28 mouse cellular contexts compared by ENCODE assay signal in genomic region chr11:3981536-3981935, GRCm38 (mm10). TPM values are rescaled to one million over a fixed set of nuclear protein-coding genes. Genes with fewer than 3 reads are reported as not detected.
A peak's percentile ranks its signal among the peaks of the same experiment; 100 is the strongest.
DNase-seq lines count a peak whose midpoint lies in the region; ATAC-seq and TF ChIP-seq lines count a peak whose summit lies in the region.
"Had no signal": no experiment of that assay in that cellular context is flagged by ENCODE, and none has a peak within 500 bp of the region (broad histone marks: within the 10 kb centered on the region; RNA-seq: fewer than 3 reads in every experiment).

No protein-coding gene starts in this region.

- no peak overlapping the region for H3K9ac ChIP-seq in heart, postnatal 0 days (replicated peaks; ENCODE audit: low read depth, low read length)
- H3K9ac ChIP-seq in midbrain, embryonic 11.5 days (ENCODE audit: low read length): no peak overlapping the region
- H3K9ac ChIP-seq in intestine, postnatal 0 days (ENCODE audit: low read depth, low read length): no peak overlapping the region
- H3K9ac ChIP-seq: hindbrain, embryonic 15.5 days; neural tube, embryonic 15.5 days had no signal

- peaks cover 39% of the 10 kb centered on the region for H3K36me3 ChIP-seq in heart, postnatal 0 days (replicated peaks; ENCODE audit: control insufficient read depth, insufficient read depth, low read length)
- peaks cover 15% of the 10 kb centered on the region for H3K36me3 ChIP-seq in midbrain, embryonic 11.5 days (ENCODE audit: control insufficient read depth, insufficient read depth, low read length)
- H3K36me3 ChIP-seq in midbrain, embryonic 10.5 days: peaks cover 56% of the 10 kb centered on the region
- peaks cover 38% of the 10 kb centered on the region for H3K36me3 ChIP-seq in intestine, postnatal 0 days (ENCODE audit: control insufficient read depth, insufficient read depth)

- TF ChIP-seq CTCF in heart, postnatal 0 days (IDR thresholded peaks at IDR 0.05; ENCODE audit: low read depth): no peak
- no peak for TF ChIP-seq CTCF in intestine, postnatal 0 days (IDR thresholded peaks at IDR 0.05; ENCODE audit: low read depth)

- 46% methylated on average over 6 of the region's 6 CpGs for WGBS in heart, postnatal 0 days
- WGBS in midbrain, embryonic 11.5 days: 78% methylated on average over 6 of the region's 6 CpGs
- WGBS in midbrain, embryonic 10.5 days: 73% methylated on average over 6 of the region's 6 CpGs
- WGBS in intestine, postnatal 0 days: 68% methylated on average over 6 of the region's 6 CpGs

- ATAC-seq in heart, postnatal 0 days (ENCODE audit: insufficient read depth, low read depth): no peak
- no peak for ATAC-seq in midbrain, embryonic 11.5 days (ENCODE audit: low FRiP score)
- ATAC-seq in intestine, postnatal 0 days: no peak
- no peak for ATAC-seq in megakaryocyte-erythroid progenitor cell, adult 5-6 weeks (replicated peaks; ENCODE audit: low FRiP score, low TSS enrichment, poor library complexity, severe bottlenecking)
- ATAC-seq: activated CD4-positive, CD25-positive, alpha-beta regulatory T cell, adult 4 months; forebrain, embryonic 16.5 days had no signal

- H3K9me3 ChIP-seq in heart, postnatal 0 days (replicated peaks; ENCODE audit: control insufficient read depth, low read length): no peaks in the 10 kb centered on the region
- no peaks in the 10 kb centered on the region for H3K9me3 ChIP-seq in midbrain, embryonic 11.5 days (ENCODE audit: control insufficient read depth, low read length)
- H3K9me3 ChIP-seq in midbrain, embryonic 10.5 days (replicated peaks): no peaks in the 10 kb centered on the region
- H3K9me3 ChIP-seq in intestine, postnatal 0 days (ENCODE audit: control insufficient read depth): no peaks in the 10 kb centered on the region
- H3K9me3 ChIP-seq: hindbrain, embryonic 15.5 days; neural tube, embryonic 15.5 days had no signal

- H3K27ac ChIP-seq in heart, postnatal 0 days (ENCODE audit: low read depth): no peak overlapping the region
- H3K27ac ChIP-seq in midbrain, embryonic 11.5 days (ENCODE audit: low read depth, low read length): no peak overlapping the region
- no peak overlapping the region for H3K27ac ChIP-seq in midbrain, embryonic 10.5 days (replicated peaks)
- H3K27ac ChIP-seq in intestine, postnatal 0 days (ENCODE audit: low read depth, low read length): 0 out of 2 replicates have a peak overlapping the region, but pooled peaks have one; percentile 8
- H3K27ac ChIP-seq: hindbrain, embryonic 15.5 days; neural tube, embryonic 15.5 days had no signal

- H3K4me3 ChIP-seq in heart, postnatal 0 days (ENCODE audit: low read depth, low read length): no peak overlapping the region
- no peak overlapping the region for H3K4me3 ChIP-seq in midbrain, embryonic 11.5 days (ENCODE audit: low read depth, low read length)
- no peak overlapping the region for H3K4me3 ChIP-seq in midbrain, embryonic 10.5 days
- H3K4me3 ChIP-seq in intestine, postnatal 0 days (ENCODE audit: low read depth, low read length): no peak overlapping the region
- H3K4me3 ChIP-seq: hindbrain, embryonic 15.5 days; myocyte; neural tube, embryonic 15.5 days had no signal

- peaks cover 19% of the 10 kb centered on the region for H3K27me3 ChIP-seq in heart, postnatal 0 days (ENCODE audit: control insufficient read depth, insufficient read depth, low read length)
- H3K27me3 ChIP-seq in midbrain, embryonic 11.5 days (ENCODE audit: control insufficient read depth, insufficient read depth, low read length): peaks cover 11% of the 10 kb centered on the region
- peaks cover 31% of the 10 kb centered on the region for H3K27me3 ChIP-seq in midbrain, embryonic 10.5 days (ENCODE audit: low read depth, poor library complexity, severe bottlenecking)
- no peaks in the 10 kb centered on the region for H3K27me3 ChIP-seq in intestine, postnatal 0 days (replicated peaks; ENCODE audit: control insufficient read depth, insufficient read depth, low read length)

- no peak overlapping the region for H3K4me2 ChIP-seq in heart, postnatal 0 days (ENCODE audit: low read depth, low read length)
- no peak overlapping the region for H3K4me2 ChIP-seq in midbrain, embryonic 11.5 days
- no peak overlapping the region for H3K4me2 ChIP-seq in intestine, postnatal 0 days (replicated peaks; ENCODE audit: low read depth)
- H3K4me2 ChIP-seq: hindbrain, embryonic 15.5 days; neural tube, embryonic 15.5 days had no signal

- 0 out of 2 replicates have a peak, but pooled peaks cover 4% of the 10 kb centered on the region for H3K4me1 ChIP-seq in heart, postnatal 0 days (ENCODE audit: control insufficient read depth, insufficient read depth)
- H3K4me1 ChIP-seq in midbrain, embryonic 11.5 days (ENCODE audit: control insufficient read depth, insufficient read depth, low read length): peaks cover 2% of the 10 kb centered on the region; the same call in 1 of the 2 replicates
- peaks cover 27% of the 10 kb centered on the region for H3K4me1 ChIP-seq in midbrain, embryonic 10.5 days
- H3K4me1 ChIP-seq in intestine, postnatal 0 days (replicated peaks; ENCODE audit: control insufficient read depth, insufficient read depth, low read length): no peaks in the 10 kb centered on the region; the same call in 1 of the 2 replicates

- peak; percentile 20 for DNase-seq in heart, postnatal 0 days (ENCODE audit: low spot score)
- DNase-seq in heart, adult 8-10 months (ENCODE audit: low spot score): no peak
- peak; percentile 81 for DNase-seq in midbrain, embryonic 11.5 days (ENCODE audit: low spot score, missing footprints)
- no peak for DNase-seq in midbrain, embryonic 10.5 days (ENCODE audit: low spot score)
- DNase-seq in T-cell, adult 2 months (ENCODE audit: low spot score): no peak
- DNase-seq: adrenal gland, postnatal 14 days; B cell, adult 2 months; cerebellum, adult 8-10 months; heart, adult 18-20 months; heart, postnatal 10 days; kidney, adult 9 months; layer of hippocampus, adult 9-11 months; liver; lung, adult 18-20 months; lung, postnatal 4 days; midbrain, embryonic 14.5 days; right cerebral cortex, postnatal 25 days; thymus, postnatal 4 days had no signal

- TF ChIP-seq EP300 in heart, postnatal 0 days (IDR thresholded peaks at IDR 0.05; ENCODE audit: low read depth): no peak

RNA-seq across cellular contexts. Expression of gene Gal3st1, which starts 1.9 kb away (rescaled TPM):
- 0.81 TPM in 1 of 2 replicates, not detected in the other for total RNA-seq in heart, postnatal 0 days (2014; rRNA removed; ENCODE audit: low replicate concordance)
- 0.14 and 0.37 TPM in 2 replicates for polyA plus RNA-seq in heart, postnatal 0 days (2015; fragmentation: Nextera tagmentation; extraction: Ambion mirVana)
- under 1 TPM in 1 of 4 experiments, not detected in 3; 0.27 TPM for total RNA-seq in heart, adult 8-10 months (2022)
- not detected in 2 replicates for polyA plus RNA-seq in midbrain, embryonic 11.5 days (2014; fragmentation: Nextera tagmentation; extraction: Ambion mirVana)
- 0.16 TPM in 2 replicates for polyA plus RNA-seq in midbrain, embryonic 10.5 days (2016; fragmentation: Nextera tagmentation; extraction: Ambion mirVana)
- 30.4 and 30.6 TPM in 2 replicates for polyA plus RNA-seq in intestine, postnatal 0 days (2015; fragmentation: Nextera tagmentation; extraction: Ambion mirVana)
- total RNA-seq in megakaryocyte-erythroid progenitor cell, adult 5-6 weeks (2014; fragmentation: Nextera tagmentation): not detected in 2 replicates
- total RNA-seq in megakaryocyte-erythroid progenitor cell, adult 5-6 weeks (2017): not detected in 2 replicates
- polyA plus RNA-seq: activated CD4-positive, CD25-positive, alpha-beta regulatory T cell, adult 4 months; myocyte had no signal

RNA-seq across cellular contexts. Expression of gene 4930556J24Rik, which starts 5.0 kb away (rescaled TPM):
- total RNA-seq in heart, postnatal 0 days (2014; rRNA removed; ENCODE audit: low replicate concordance): not detected in 2 replicates
- polyA plus RNA-seq in heart, postnatal 0 days (2015; fragmentation: Nextera tagmentation; extraction: Ambion mirVana): not detected in 2 replicates
- total RNA-seq in heart, adult 8-10 months (2022): not detected
- 0.14 TPM in 1 of 2 replicates, not detected in the other for polyA plus RNA-seq in midbrain, embryonic 11.5 days (2014; fragmentation: Nextera tagmentation; extraction: Ambion mirVana)
- polyA plus RNA-seq in midbrain, embryonic 10.5 days (2016; fragmentation: Nextera tagmentation; extraction: Ambion mirVana): 0.19 and 0.33 TPM in 2 replicates
- 0.13 and 0.16 TPM in 2 replicates for polyA plus RNA-seq in intestine, postnatal 0 days (2015; fragmentation: Nextera tagmentation; extraction: Ambion mirVana)
- total RNA-seq in megakaryocyte-erythroid progenitor cell, adult 5-6 weeks (2014; fragmentation: Nextera tagmentation): not detected in 2 replicates
- total RNA-seq in megakaryocyte-erythroid progenitor cell, adult 5-6 weeks (2017): not detected in 2 replicates
- total RNA-seq: adrenal gland, postnatal 14 days; common myeloid progenitor, adult 5-6 weeks; gastrocnemius, adult 8-10 months; heart, adult 18-20 months; heart, postnatal 10 days; left cerebral cortex, adult 8-10 months had no signal
- polyA plus RNA-seq: activated CD4-positive, CD25-positive, alpha-beta regulatory T cell, adult 4 months; neural tube, embryonic 15.5 days had no signal

RNA-seq across cellular contexts. Expression of gene Pes1, which starts 17.8 kb away (rescaled TPM):
- total RNA-seq in heart, postnatal 0 days (2014; rRNA removed; ENCODE audit: low replicate concordance): 24.9 and 39.7 TPM in 2 replicates
- polyA plus RNA-seq in heart, postnatal 0 days (2015; fragmentation: Nextera tagmentation; extraction: Ambion mirVana): 28.8 and 29.8 TPM in 2 replicates
- total RNA-seq in heart, adult 8-10 months (2022): 10 to 100 TPM; 25.1 to 30.5 (median 27.3) TPM
- polyA plus RNA-seq in midbrain, embryonic 11.5 days (2014; fragmentation: Nextera tagmentation; extraction: Ambion mirVana): 73.0 and 80.6 TPM in 2 replicates
- 96.3 and 103 TPM in 2 replicates for polyA plus RNA-seq in midbrain, embryonic 10.5 days (2016; fragmentation: Nextera tagmentation; extraction: Ambion mirVana)
- 27.6 and 31.8 TPM in 2 replicates for polyA plus RNA-seq in intestine, postnatal 0 days (2015; fragmentation: Nextera tagmentation; extraction: Ambion mirVana)
- 107 and 117 TPM in 2 replicates for total RNA-seq in megakaryocyte-erythroid progenitor cell, adult 5-6 weeks (2014; fragmentation: Nextera tagmentation)
- total RNA-seq in megakaryocyte-erythroid progenitor cell, adult 5-6 weeks (2017): 143 and 228 TPM in 2 replicates

RNA-seq across cellular contexts. Expression of gene Tcn2, which starts 49.6 kb away (rescaled TPM):
- 110 and 113 TPM in 2 replicates for total RNA-seq in heart, postnatal 0 days (2014; rRNA removed; ENCODE audit: low replicate concordance)
- 67.2 and 67.4 TPM in 2 replicates for polyA plus RNA-seq in heart, postnatal 0 days (2015; fragmentation: Nextera tagmentation; extraction: Ambion mirVana)
- 10 to 100 TPM; 43.0 to 46.5 (median 44.3) TPM for total RNA-seq in heart, adult 8-10 months (2022)
- 28.4 and 30.9 TPM in 2 replicates for polyA plus RNA-seq in midbrain, embryonic 11.5 days (2014; fragmentation: Nextera tagmentation; extraction: Ambion mirVana)
- 24.5 and 28.1 TPM in 2 replicates for polyA plus RNA-seq in midbrain, embryonic 10.5 days (2016; fragmentation: Nextera tagmentation; extraction: Ambion mirVana)
- 283 and 305 TPM in 2 replicates for polyA plus RNA-seq in intestine, postnatal 0 days (2015; fragmentation: Nextera tagmentation; extraction: Ambion mirVana)
- total RNA-seq in megakaryocyte-erythroid progenitor cell, adult 5-6 weeks (2014; fragmentation: Nextera tagmentation): 4.0 and 6.7 TPM in 2 replicates
- 4.4 and 5.9 TPM in 2 replicates for total RNA-seq in megakaryocyte-erythroid progenitor cell, adult 5-6 weeks (2017)

RNA-seq across cellular contexts. Expression of gene Sec14l4, which starts 49.7 kb away (rescaled TPM):
- total RNA-seq in heart, postnatal 0 days (2014; rRNA removed; ENCODE audit: low replicate concordance): not detected in 2 replicates
- 0.14 TPM in 1 of 2 replicates, not detected in the other for polyA plus RNA-seq in heart, postnatal 0 days (2015; fragmentation: Nextera tagmentation; extraction: Ambion mirVana)
- total RNA-seq in heart, adult 8-10 months (2022): under 1 TPM in 3 of 4 experiments, not detected in 1; 0.16 to 0.65 (median 0.20) TPM
- not detected in 2 replicates for polyA plus RNA-seq in midbrain, embryonic 11.5 days (2014; fragmentation: Nextera tagmentation; extraction: Ambion mirVana)
- polyA plus RNA-seq in midbrain, embryonic 10.5 days (2016; fragmentation: Nextera tagmentation; extraction: Ambion mirVana): not detected in 2 replicates
- polyA plus RNA-seq in intestine, postnatal 0 days (2015; fragmentation: Nextera tagmentation; extraction: Ambion mirVana): 0.05 and 0.13 TPM in 2 replicates
- not detected in 2 replicates for total RNA-seq in megakaryocyte-erythroid progenitor cell, adult 5-6 weeks (2014; fragmentation: Nextera tagmentation)
- not detected in 2 replicates for total RNA-seq in megakaryocyte-erythroid progenitor cell, adult 5-6 weeks (2017)
- total RNA-seq: common myeloid progenitor, adult 5-6 weeks; gastrocnemius, adult 8-10 months had no signal
- polyA plus RNA-seq: activated CD4-positive, CD25-positive, alpha-beta regulatory T cell, adult 4 months; forebrain, embryonic 16.5 days; hindbrain, embryonic 15.5 days; midbrain, embryonic 14.5 days; myocyte; neural tube, embryonic 15.5 days had no signal

Comparison
In these comparisons a context has a peak if more than half of its experiments do, and no peak if none do; other contexts are left out.
1. DNase-seq: peak in heart, postnatal 0 days (single experiment) and midbrain, embryonic 11.5 days (single experiment); none in heart, adult 8-10 months (single experiment), midbrain, embryonic 10.5 days (single experiment) and T-cell, adult 2 months (single experiment).
2. RNA of gene Gal3st1, which starts 1.9 kb away (polyA plus RNA-seq): 30.4 to 30.6 TPM in intestine, postnatal 0 days; 0.16 TPM in midbrain, embryonic 10.5 days, 0.14 to 0.37 TPM in heart, postnatal 0 days and not detected in midbrain, embryonic 11.5 days; every median in the first group is over 10 times any median in the second.